Mouse (Mus musculus): ENCODE results near the gene Ifi47.
"Not testable (repeated sequence)": the region's sequence is repeated elsewhere in the genome, so short reads cannot be mapped to it uniquely, and the experiment has no call there.

Ifi47 gene

DNA sequence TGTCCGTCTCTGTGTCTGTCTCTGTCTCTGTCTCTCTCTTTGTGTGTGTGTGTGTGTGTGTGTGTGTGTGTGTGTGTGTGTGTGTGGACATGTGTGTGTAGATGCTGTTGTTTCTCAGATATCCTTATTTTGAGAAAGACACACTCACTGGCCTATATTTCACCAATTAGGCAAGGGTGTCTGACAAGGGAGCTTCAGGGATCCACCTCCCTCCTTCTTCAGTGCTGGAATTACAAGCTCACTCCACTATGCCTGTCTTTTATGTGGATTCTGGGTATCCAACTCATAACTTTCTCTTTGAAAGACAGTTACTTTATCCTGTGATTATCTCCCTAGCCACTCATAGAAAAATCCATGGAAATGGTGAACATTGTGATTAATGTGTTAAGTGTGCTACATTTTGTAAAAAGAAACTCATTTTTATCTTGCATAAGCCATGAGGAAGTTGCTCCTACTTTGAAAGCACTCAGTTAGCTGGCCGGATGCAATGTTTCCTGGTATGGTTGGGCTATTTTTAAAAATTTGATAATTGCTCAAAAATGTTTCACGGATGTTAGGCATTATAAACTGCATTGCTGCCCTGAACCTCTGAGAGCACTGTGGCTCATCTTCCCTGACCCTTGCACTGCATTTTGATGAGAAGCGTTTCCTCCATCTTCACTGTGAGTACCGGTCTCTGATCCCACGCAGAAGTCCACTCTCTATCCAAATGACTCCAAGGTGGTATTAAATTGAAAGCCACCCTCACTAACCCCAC is at the start of gene Ifi47:
Gene Ifi47 (plus strand): TSS at position 587 of the 757 bp plus-strand sequence.
- DNase-seq (ENCODE audit: extremely low spot score, low read depth, low spot score): not testable (repeated sequence)

- not testable (repeated sequence) for DNase-seq (ENCODE audit: extremely low spot score, low read depth, low spot score)
Measured at GRCm38 (mm10) chr11:49050064-49050463, 26.3 kb upstream of the Ifi47 start.

- not testable (repeated sequence) for DNase-seq (ENCODE audit: extremely low spot score, low read depth, low spot score)
Measured at GRCm38 (mm10) chr11:49051093-49051891, 25.1 kb upstream of the Ifi47 start, which contains the start of gene 9930111J21Rik2. Gene 9930111J21Rik2 (minus strand): TSS chr11:49051242.

DNA sequence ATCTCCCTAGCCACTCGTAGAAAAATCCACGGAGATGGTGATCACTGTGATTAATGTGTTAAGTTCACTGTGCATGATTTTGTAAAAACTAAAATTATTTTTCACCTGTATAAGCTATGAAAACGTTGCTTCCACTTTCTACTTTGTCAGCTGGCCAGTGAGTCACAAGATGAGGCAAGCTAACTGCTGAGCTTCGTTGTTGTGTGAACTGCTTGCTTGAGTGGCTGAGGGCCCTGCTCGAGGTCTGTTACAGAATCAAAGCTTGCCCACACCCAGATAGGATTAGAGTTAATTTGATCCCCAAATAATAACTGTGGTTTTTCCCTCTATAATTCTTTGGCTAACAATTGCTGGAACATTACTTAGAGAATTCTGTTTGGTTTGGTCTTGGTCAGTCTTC is 24.5 kb upstream of the Ifi47 start:
- DNase-seq (ENCODE audit: extremely low spot score, low read depth, low spot score): not testable (repeated sequence)

DNA sequence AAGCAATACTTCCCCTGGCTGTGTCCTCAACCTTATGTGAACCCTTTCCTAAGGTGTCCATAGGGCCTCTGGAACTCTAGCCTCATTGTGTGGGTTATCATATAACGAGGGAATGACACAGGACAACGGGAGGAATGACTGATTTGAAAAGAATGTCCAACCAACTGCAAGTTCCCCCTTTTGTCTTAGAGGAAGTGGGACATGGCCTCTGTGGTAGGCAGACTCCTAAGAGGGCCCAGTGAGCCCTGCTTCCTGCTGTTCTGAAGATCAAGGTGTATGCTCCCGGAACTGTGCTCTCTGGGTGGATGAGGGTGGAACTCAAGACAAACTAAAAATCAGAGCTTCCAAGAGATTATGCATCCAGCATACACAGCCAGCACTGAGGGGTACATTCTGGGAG is 16.3 kb upstream of the Ifi47 start:
- not testable (repeated sequence) for DNase-seq (ENCODE audit: extremely low spot score, low read depth, low spot score)

DNA sequence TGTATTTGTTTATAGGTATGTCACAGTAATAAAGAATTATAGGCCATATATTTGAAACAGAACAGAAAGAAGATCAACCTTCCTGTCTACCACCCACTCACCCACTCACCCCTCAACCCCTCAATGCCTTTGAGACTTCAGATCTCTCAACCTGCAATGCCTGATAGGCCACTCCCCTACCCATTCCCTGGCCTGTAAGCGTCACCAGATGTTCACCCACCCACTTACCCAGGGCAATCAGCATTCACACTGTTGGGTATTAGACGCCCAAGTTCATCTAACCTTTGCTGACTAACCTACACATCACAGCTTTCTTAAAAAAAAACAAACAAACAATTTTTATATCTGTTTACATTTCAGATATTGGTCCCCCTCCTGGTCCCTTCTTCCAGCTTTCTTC is 14.5 kb upstream of the Ifi47 start:
- not testable (repeated sequence) for DNase-seq (ENCODE audit: extremely low spot score, low read depth, low spot score)

DNA sequence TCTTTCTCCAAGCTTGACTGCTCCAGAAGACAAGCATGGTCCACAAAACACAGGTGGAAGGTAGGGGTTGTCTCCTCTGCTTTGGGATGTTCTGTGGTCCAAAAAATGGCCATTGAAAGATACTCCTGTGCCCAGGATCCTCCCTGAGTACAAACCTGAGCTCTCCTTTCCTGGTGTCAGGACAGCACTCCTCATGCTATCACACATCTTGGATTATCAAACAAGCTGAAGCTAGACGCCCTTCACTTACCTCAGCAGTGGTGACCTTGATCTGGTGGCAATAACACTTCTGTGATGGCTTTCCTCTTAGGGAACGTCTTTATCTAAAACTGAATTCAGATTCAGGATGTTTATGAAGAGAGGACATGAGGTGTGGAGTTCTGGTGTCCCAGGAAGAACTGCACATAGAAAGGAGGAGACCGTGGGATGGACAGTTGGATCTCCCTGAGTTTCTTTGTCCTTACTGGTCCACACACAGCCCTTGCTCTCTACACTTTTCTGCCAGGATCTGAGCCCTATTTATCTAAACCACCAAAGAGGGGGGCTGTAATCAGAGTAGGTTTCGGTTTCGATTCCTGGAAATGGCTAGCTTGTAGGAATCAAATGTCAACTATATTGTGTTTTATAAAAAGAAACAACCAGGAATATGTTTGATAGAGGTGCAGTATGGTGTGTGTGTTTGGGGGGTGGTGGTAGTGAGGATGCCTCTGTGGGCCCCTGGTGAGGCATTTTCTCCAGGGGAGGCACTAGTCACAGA is 12.5 kb upstream of the Ifi47 start, which contains the start of gene Tgtp2:
Gene Tgtp2 (minus strand): TSS at position 494 of the 757 bp plus-strand sequence.
- DNase-seq (ENCODE audit: extremely low spot score, low read depth, low spot score): not testable (repeated sequence)

- DNase-seq (ENCODE audit: extremely low spot score, low read depth, low spot score): no peak
Measured at GRCm38 (mm10) chr11:49068358-49068757, 8.0 kb upstream of the Ifi47 start.

GRCm38 (mm10) chr11:49077012-49077411 is 625 bp downstream of the Ifi47 start:
- DNase-seq (ENCODE audit: extremely low spot score, low read depth, low spot score): no peak

GRCm38 (mm10) chr11:49078719-49079118 is 2.3 kb downstream of the Ifi47 start:
- no peak for DNase-seq (ENCODE audit: extremely low spot score, low read depth, low spot score)

GRCm38 (mm10) chr11:49080636-49081035 is 4.2 kb downstream of the Ifi47 start:
- DNase-seq (ENCODE audit: extremely low spot score, low read depth, low spot score): no peak

DNA sequence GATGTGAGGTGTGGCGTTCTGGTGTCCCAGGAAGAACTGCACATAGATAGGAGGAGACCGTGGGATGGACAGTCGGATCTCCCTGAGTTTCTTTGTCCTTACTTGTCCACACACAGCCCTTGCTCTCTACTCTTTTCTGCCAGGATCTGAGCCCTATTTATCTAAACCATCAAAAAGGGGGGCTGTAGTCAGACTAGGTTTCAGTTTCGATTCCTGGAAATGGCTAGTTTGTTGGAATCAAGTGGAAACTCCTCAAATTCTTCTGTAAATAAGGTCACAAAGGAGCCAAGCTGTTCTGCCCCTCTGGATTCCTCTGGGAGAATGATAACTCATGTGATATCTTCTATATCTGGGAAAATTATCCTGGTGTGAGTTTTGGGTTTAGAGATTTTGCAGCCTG is 5.0 kb downstream of the Ifi47 start:
- no peak for DNase-seq (ENCODE audit: extremely low spot score, low read depth, low spot score)

GRCm38 (mm10) chr11:49081886-49082285 is 5.5 kb downstream of the Ifi47 start:
- no peak for DNase-seq (ENCODE audit: extremely low spot score, low read depth, low spot score)

DNA sequence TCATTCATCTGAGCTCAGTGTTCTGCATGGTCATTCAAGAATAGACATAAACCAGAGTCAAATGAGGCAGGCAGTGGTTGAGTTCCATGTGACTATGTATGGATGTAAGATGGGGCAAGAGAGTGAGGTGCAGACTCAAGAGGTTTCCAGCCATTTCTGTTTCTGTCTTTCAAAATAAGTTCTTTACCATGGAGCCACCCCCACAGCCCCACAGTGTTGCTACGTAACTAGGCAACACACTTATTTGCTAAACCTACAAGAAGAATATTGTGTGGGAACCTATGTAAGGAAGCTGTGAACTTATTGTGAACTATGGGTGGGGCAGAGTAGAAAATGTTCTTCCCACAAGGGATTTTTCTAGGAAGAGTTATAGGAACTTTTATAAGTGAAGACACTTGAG is 6.8 kb downstream of the Ifi47 start:
- DNase-seq (ENCODE audit: extremely low spot score, low read depth, low spot score): no peak

DNA sequence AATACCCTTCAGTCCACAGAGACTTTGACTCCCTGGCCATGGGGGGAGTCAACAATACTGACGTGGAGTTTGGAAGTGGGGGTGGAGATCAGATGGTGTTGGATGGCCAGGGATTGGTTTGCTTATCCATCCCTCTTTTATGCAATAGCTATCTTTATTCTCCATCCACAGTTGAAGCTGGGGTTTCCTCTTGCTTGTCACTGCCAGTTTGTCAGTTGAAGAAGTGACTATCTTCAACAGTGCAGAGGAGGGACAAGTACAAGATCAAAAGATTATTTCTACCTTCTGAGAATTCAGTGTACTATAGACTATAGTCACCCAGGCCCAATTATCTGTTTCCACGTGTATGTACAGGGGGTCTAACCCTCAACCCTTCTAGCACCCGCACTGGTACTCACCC is 7.4 kb downstream of the Ifi47 start:
- DNase-seq (ENCODE audit: extremely low spot score, low read depth, low spot score): no peak

GRCm38 (mm10) chr11:49084385-49084784 is 8.0 kb downstream of the Ifi47 start:
- no peak for DNase-seq (ENCODE audit: extremely low spot score, low read depth, low spot score)

GRCm38 (mm10) chr11:49084875-49085274 is 8.5 kb downstream of the Ifi47 start:
- no peak for DNase-seq (ENCODE audit: extremely low spot score, low read depth, low spot score)

DNA sequence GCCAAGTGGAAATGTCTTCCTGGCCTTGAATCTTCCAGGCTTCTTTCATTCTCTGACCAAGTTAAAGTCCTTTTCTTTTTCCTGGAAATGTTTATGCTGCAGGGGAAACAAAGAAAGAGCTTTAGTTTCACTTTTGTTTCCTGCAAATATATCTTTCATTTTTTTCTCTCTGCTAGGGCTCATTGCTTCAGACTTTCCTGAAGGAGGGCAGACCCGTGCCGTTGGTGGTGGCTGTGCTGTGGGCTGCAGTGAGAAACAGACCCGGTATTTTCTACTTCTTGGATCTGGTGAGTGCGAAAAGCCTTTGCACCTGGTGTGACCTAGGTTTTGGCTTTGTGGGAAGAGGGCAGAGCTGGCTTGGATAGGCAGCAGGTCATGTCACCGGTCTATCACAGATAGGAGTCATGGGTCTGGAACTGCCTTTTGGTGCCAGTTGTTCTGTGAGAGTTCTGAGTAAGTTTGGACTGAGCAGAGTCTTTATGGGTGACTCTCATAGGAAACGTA is 10.5 kb downstream of the Ifi47 start:
- DNase-seq (ENCODE audit: extremely low spot score, low read depth, low spot score): no peak

DNA sequence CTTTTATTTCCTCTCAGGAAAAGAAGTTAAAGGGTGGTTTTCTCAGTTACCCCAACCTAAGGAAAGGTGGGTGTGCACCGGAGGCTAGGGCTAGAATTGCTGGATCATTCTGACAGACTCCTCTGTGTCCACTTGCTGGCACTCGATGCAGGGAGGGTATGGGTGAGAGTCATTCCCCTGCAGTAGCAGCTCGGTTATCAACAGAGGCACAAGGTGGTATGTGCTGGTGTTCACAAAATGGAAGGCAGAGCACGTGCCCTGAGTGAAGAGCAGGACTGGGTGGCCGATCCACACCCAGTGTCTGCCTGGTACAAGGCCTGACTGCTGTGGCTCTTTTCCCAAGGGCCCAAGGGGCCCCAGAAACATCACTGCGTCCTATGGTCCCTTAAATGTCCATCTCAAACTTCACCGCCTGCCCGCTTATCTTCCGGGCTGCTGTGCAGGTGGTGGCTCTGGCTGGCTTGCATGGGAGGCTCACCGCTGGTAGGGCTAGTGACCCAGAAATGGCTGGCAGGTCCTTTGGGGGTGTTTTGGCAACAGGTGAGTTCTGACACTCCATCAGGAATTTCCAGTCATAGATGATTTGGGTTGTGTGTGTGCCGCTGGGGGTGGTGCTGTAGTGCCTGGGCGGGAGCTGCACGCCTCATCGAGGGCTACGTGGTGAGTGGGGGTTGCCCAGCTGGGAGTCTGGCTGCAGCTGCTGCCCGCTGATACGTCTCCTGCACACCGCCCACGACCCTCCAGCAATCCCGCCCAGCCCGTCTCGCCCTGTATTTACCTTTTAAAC is 11.6 kb downstream of the Ifi47 start:
- no peak for DNase-seq (ENCODE audit: extremely low spot score, low read depth, low spot score)

DNA sequence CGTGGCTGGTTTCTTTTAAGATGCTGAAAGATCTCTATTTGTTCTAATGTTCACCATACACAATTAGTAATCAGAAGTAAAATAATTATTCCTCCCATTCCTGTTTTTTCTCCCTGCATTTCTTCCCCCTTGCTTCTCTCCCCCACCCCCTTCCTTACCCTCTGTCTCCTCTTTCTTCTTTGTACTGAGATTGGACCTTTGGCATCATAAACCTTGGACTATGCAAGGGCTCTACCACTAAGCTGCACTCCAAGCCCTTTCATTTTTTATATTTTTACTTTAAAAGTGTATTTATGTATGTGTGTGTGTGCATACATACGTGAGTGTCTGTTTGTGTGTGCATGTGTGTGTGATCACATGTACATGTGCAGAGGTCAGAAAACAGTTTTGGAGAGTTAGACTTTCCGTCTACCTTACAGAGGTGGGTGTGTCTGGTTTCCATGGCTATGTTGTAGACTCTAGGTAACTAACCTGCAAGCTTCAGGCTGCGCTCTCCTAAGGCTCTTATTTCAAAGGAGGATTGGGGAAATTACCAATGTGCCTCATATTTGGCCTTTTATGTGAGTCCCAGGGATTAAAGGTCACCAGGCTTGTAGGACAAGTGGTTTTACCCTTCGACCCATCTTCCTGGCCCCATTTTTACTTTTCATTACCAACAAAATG is 12.7 kb downstream of the Ifi47 start:
- no peak for DNase-seq (ENCODE audit: extremely low spot score, low read depth, low spot score)

Measured in hindlimb bud, embryonic 11.5 days (tissue).